Mouse (Mus musculus) intestine, postnatal 0 days (tissue): ENCODE data around the gene Rab12. TPM values are rescaled to one million over a fixed set of nuclear protein-coding genes. Genes with fewer than 3 reads are reported as not detected.

Experiments used
- ATAC-seq: fragments of 200-750 bp; cut with Nextera tagmentation; 2 replicates; pipeline ENCODE4 v1.8.0; 2017; ENCODE audit warnings: mild to moderate bottlenecking, moderate TSS enrichment, moderate library complexity
- H3K27ac ChIP-seq: fragments of 300-500 bp; sonication (generic); 2 replicates; pipeline ENCODE4 v1.5.1; 2014; ENCODE audit warnings: mild to moderate bottlenecking, low read depth, low read length, moderate library complexity
- H3K27me3 ChIP-seq: fragments of 300-500 bp; sonication (generic); replicated peaks from 2 replicates; pipeline ENCODE4 v1.6.1; 2014; ENCODE audit warnings: low read length, mixed read lengths; ENCODE audit not compliant: control insufficient read depth, insufficient read depth
- H3K36me3 ChIP-seq: fragments of 300-500 bp; sonication (generic); 2 replicates; pipeline ENCODE4 v1.6.1; 2014; ENCODE audit warnings: mild to moderate bottlenecking, moderate library complexity; ENCODE audit not compliant: control insufficient read depth, insufficient read depth
- H3K4me1 ChIP-seq: fragments of 300-500 bp; sonication (generic); replicated peaks from 2 replicates; pipeline ENCODE4 v1.6.1; 2014; ENCODE audit warnings: antibody characterized with exemption, low read length, mixed read lengths; ENCODE audit not compliant: control insufficient read depth, insufficient read depth
- H3K4me2 ChIP-seq: fragments of 300-500 bp; sonication (generic); replicated peaks from 2 replicates; pipeline ENCODE4 v1.6.1; 2014; ENCODE audit warnings: low read depth, mild to moderate bottlenecking, moderate library complexity
- H3K4me3 ChIP-seq: fragments of 300-500 bp; sonication (generic); 2 replicates; pipeline ENCODE4 v1.5.1; 2014; ENCODE audit warnings: low read depth, low read length
- H3K9ac ChIP-seq: fragments of 300-500 bp; sonication (generic); 2 replicates; pipeline ENCODE4 v1.6.1; 2014; ENCODE audit warnings: mild to moderate bottlenecking, low read depth, low read length
- H3K9me3 ChIP-seq: fragments of 300-500 bp; sonication (generic); 2 replicates; pipeline ENCODE4 v1.6.1; 2016; ENCODE audit warnings: mixed run types; ENCODE audit not compliant: control insufficient read depth
- CTCF ChIP-seq: sonication (generic); IDR thresholded peaks from 2 replicates; pipeline ENCODE4 v1.5.1; 2016; ENCODE audit warnings: low read depth, mild to moderate bottlenecking, control low read depth, antibody characterized with exemption, moderate library complexity
- WGBS: fragments of 180-500 bp; shearing (Covaris S2); extraction: QIAGEN DNeasy Blood & Tissue Kit; methylation state at CpG from one replicate; pipeline ENCODE4 v1.1.7; 2014; 5-methylcytosine and 5-hydroxymethylcytosine counted together
- polyA plus RNA-seq: library from polyadenylated mRNA; unstranded; fragments of >200 nt; fragmentation: Nextera tagmentation; extraction: Ambion mirVana; gene quantifications from 2 replicates; pipeline ENCODE4 v1.2.1, GENCODE M21; 2015

Gene Rab12
- polyA plus RNA-seq, 1 experiment from 2014 or later, result 20.1 TPM

- TF ChIP-seq CTCF, result no peak
- H3K4me2 ChIP-seq, result no peak overlapping the region
- no peaks in the 10 kb centered on the region for H3K9me3 ChIP-seq
- no peak overlapping the region for H3K27ac ChIP-seq
- no peak overlapping the region for H3K4me3 ChIP-seq
- H3K27me3 ChIP-seq, result no peaks in the 10 kb centered on the region
- ATAC-seq, result no peak
- no peaks in the 10 kb centered on the region for H3K4me1 ChIP-seq
- H3K9ac ChIP-seq, result no peak overlapping the region
- H3K36me3 ChIP-seq, result peaks cover 4% of the 10 kb centered on the region; the same call in 1 of the 2 replicates
- WGBS, result 90% methylated on average over 10 of the region's 10 CpGs
Measured at GRCm38 (mm10) chr17:66514288-66514995, 5.1 kb downstream of the Rab12 start.

- no peak for TF ChIP-seq CTCF
- 69% methylated on average over 15 of the region's 15 CpGs for WGBS
- no peak for ATAC-seq
- peaks cover 4% of the 10 kb centered on the region for H3K36me3 ChIP-seq
- no peak overlapping the region for H3K27ac ChIP-seq
- H3K4me3 ChIP-seq, result no peak overlapping the region
- H3K4me1 ChIP-seq, result no peaks in the 10 kb centered on the region
- H3K9me3 ChIP-seq, result no peaks in the 10 kb centered on the region
- no peak overlapping the region for H3K4me2 ChIP-seq
- no peaks in the 10 kb centered on the region for H3K27me3 ChIP-seq
- H3K9ac ChIP-seq, result no peak overlapping the region
Measured at GRCm38 (mm10) chr17:66512202-66512956, 7.2 kb downstream of the Rab12 start.

- Histone ChIP-seq H3K4me3 (no peak overlapping the region), H3K9me3 (no peaks in the 10 kb centered on the region), H3K4me1 (no peaks in the 10 kb centered on the region), H3K4me2 (no peak overlapping the region), H3K36me3 (peaks cover 11% of the 10 kb centered on the region), H3K27me3 (no peaks in the 10 kb centered on the region), H3K9ac (no peak overlapping the region), H3K27ac (no peak overlapping the region)
- 25% methylated on average over 10 of the region's 10 CpGs for WGBS
- no peak for TF ChIP-seq CTCF
- ATAC-seq, result 0 out of 2 replicates have a peak, but pooled peaks have one; percentile 31
Measured at GRCm38 (mm10) chr17:66510221-66510683, 9.3 kb downstream of the Rab12 start.

GRCm38 (mm10) chr17:66507049-66507954, 12.2 kb downstream of the Rab12 start:
- Histone ChIP-seq H3K9ac (no peak overlapping the region), H3K4me3 (no peak overlapping the region), H3K4me2 (no peak overlapping the region), H3K27ac (no peak overlapping the region), H3K9me3 (no peaks in the 10 kb centered on the region), H3K4me1 (no peaks in the 10 kb centered on the region), H3K27me3 (no peaks in the 10 kb centered on the region), H3K36me3 (peaks cover 25% of the 10 kb centered on the region)
- WGBS, result 70% methylated on average over 9 of the region's 9 CpGs
- no peak for ATAC-seq
- TF ChIP-seq CTCF, result no peak

- WGBS, result 79% methylated on average over 8 of the region's 8 CpGs
- ATAC-seq, result no peak
- Histone ChIP-seq H3K9me3 (no peaks in the 10 kb centered on the region), H3K27ac (no peak overlapping the region), H3K4me2 (no peak overlapping the region), H3K4me1 (no peaks in the 10 kb centered on the region), H3K4me3 (no peak overlapping the region), H3K27me3 (no peaks in the 10 kb centered on the region), H3K36me3 (peaks cover 30% of the 10 kb centered on the region), H3K9ac (no peak overlapping the region)
- no peak for TF ChIP-seq CTCF
Measured at GRCm38 (mm10) chr17:66504964-66505363, 14.6 kb downstream of the Rab12 start.

GRCm38 (mm10) chr17:66504248-66504647, 15.3 kb downstream of the Rab12 start:
- TF ChIP-seq CTCF, result no peak
- H3K9me3 ChIP-seq, result no peaks in the 10 kb centered on the region
- H3K27ac ChIP-seq, result no peak overlapping the region
- no peaks in the 10 kb centered on the region for H3K4me1 ChIP-seq
- no peak overlapping the region for H3K4me3 ChIP-seq
- WGBS, result 84% methylated on average over 2 of the region's 2 CpGs
- H3K9ac ChIP-seq, result no peak overlapping the region
- peaks cover 37% of the 10 kb centered on the region for H3K36me3 ChIP-seq
- ATAC-seq, result no peak
- no peaks in the 10 kb centered on the region for H3K27me3 ChIP-seq
- H3K4me2 ChIP-seq, result no peak overlapping the region
